Mouse (Mus musculus) hindbrain, embryonic 15.5 days (tissue): ENCODE results near the gene 1700025G04Rik. TPM values are rescaled to one million over a fixed set of nuclear protein-coding genes. Genes with fewer than 3 reads are reported as not detected.

Experiments used
- ATAC-seq: fragments of 200-750 bp; cut with Nextera tagmentation; 2 replicates; pipeline ENCODE4 v1.8.0; 2017; ENCODE audit warnings: low read depth, moderate number of reproducible peaks, moderate TSS enrichment; ENCODE audit not compliant: low FRiP score
- H3K27ac ChIP-seq: fragments of 300-500 bp; sonication (generic); replicated peaks from 2 replicates; pipeline ENCODE4 v1.5.1; 2015; ENCODE audit warnings: mild to moderate bottlenecking, inconsistent platforms
- H3K27me3 ChIP-seq: fragments of 300-500 bp; sonication (generic); 2 replicates; pipeline ENCODE4 v1.6.1; 2015; ENCODE audit warnings: control low read depth, inconsistent platforms
- H3K36me3 ChIP-seq: fragments of 300-500 bp; sonication (generic); 2 replicates; pipeline ENCODE4 v1.6.1; 2015; ENCODE audit warnings: control low read depth, inconsistent platforms
- H3K4me1 ChIP-seq: fragments of 300-500 bp; sonication (generic); replicated peaks from 2 replicates; pipeline ENCODE4 v1.6.1; 2015; ENCODE audit warnings: control low read depth, inconsistent platforms
- H3K4me2 ChIP-seq: fragments of 300-500 bp; sonication (generic); 2 replicates; pipeline ENCODE4 v1.6.1; 2015; ENCODE audit warnings: moderate library complexity, mild to moderate bottlenecking, inconsistent platforms
- H3K4me3 ChIP-seq: fragments of 300-500 bp; sonication (generic); 2 replicates; pipeline ENCODE4 v1.5.1; 2015; ENCODE audit warnings: mild to moderate bottlenecking, inconsistent platforms
- H3K9ac ChIP-seq: fragments of 300-500 bp; sonication (generic); 2 replicates; pipeline ENCODE4 v1.6.1; 2015; ENCODE audit warnings: inconsistent platforms
- H3K9me3 ChIP-seq: fragments of 300-500 bp; sonication (generic); 2 replicates; pipeline ENCODE4 v1.6.1; 2016; ENCODE audit warnings: control low read depth, inconsistent platforms
- whole genome bisulfite sequencing: fragments of 180-500 bp; shearing (Covaris S2); methylation state at CpG from one replicate; pipeline ENCODE4 v1.1.7; 2015; 5-methylcytosine and 5-hydroxymethylcytosine counted together
- polyA plus RNA-seq: library from polyadenylated mRNA; unstranded; fragments of >200 nt; fragmentation: Nextera tagmentation; extraction: Ambion mirVana; gene quantifications from 2 replicates; pipeline ENCODE4 v1.2.1, GENCODE M21; 2015

The 1700025G04Rik gene
- polyA plus RNA-seq, 1 experiment from 2014 or later = 33.9 TPM

DNA sequence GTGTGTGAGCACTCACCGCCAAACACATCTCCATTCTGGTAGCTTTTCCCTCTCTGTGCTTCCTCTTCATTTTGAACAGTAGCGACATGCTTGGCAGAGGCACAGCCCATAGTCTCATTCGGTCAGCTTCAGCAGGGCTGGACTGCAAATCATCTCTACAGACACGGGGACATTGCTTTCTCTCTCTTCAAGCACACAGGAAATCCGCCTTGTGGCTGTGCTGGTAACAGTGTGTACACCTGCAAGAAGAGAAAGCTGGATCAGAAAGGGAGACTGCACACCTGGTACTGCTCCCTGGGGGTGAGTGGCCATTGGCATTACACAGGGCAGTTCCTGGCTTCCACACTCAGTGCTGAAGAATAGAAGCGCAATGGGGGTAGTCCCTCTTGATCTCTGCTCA lies 83.4 kb downstream of the 1700025G04Rik start:
- Histone ChIP-seq H3K4me1 (peaks cover 35% of the 10 kb centered on the region), H3K9ac (no peak overlapping the region), H3K4me3 (no peak overlapping the region), H3K27ac (no peak overlapping the region), H3K4me2 (no peak overlapping the region), H3K27me3 (no peaks in the 10 kb centered on the region), H3K9me3 (no peaks in the 10 kb centered on the region), H3K36me3 (peaks cover 5% of the 10 kb centered on the region; the same call in 1 of the 2 replicates)
- ATAC-seq = no peak
- WGBS = 95% methylated on average over 6 of the region's 6 CpGs

DNA sequence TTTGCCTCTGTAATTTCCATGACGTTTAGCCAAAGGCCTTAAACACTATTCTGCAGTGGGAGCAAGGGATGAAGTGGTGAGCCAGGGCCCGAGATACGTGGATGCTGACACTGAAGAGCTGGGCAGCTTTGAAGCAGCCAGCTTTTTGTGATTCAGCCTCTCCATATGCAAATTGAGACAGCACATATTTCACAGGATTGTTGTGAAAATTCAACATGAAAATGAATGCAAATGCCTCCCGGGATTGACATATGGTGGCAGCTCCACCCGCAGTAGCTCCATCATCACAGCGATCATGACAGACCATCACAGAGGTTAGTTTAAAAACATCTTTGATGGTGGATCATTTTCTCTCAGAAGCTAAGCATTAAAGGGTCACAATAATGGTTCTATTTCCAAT lies 85.4 kb downstream of the 1700025G04Rik start:
- no peaks in the 10 kb centered on the region for H3K9me3 ChIP-seq
- H3K9ac ChIP-seq = no peak overlapping the region
- WGBS = 47% methylated on average over 6 of the region's 6 CpGs
- H3K27me3 ChIP-seq = no peaks in the 10 kb centered on the region
- H3K27ac ChIP-seq = peak overlapping the region; percentile 6; the same call in 1 of the 2 replicates
- no peak overlapping the region for H3K4me2 ChIP-seq
- ATAC-seq = no peak
- peaks cover 5% of the 10 kb centered on the region; the same call in 1 of the 2 replicates for H3K36me3 ChIP-seq
- no peak overlapping the region for H3K4me3 ChIP-seq
- H3K4me1 ChIP-seq = peaks cover 30% of the 10 kb centered on the region

DNA sequence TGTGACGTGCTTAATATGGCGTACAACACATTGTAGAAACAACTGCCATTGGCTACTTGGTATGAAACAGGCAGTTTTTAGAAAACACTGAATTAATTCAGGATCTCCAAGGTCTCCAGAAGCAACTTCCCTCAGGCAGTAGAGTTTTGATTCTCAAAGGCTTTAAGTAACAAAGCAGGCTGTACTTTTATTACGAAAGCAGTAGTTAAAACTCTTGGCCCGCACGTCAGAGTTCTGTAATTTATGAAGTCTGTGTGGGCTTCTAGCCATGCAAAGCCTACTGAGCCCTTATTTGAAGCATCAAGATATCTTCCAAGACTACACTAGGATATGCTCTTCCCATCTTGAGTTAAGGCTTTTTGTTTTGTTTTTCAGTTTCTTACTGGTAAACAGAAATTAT lies 89.5 kb downstream of the 1700025G04Rik start:
- 80% methylated on average over 5 of the region's 5 CpGs for WGBS
- H3K4me2 ChIP-seq = no peak overlapping the region
- no peak overlapping the region for H3K27ac ChIP-seq
- no peaks in the 10 kb centered on the region for H3K9me3 ChIP-seq
- ATAC-seq = no peak
- H3K27me3 ChIP-seq = no peaks in the 10 kb centered on the region
- peaks cover 33% of the 10 kb centered on the region for H3K4me1 ChIP-seq
- no peaks in the 10 kb centered on the region for H3K36me3 ChIP-seq
- no peak overlapping the region for H3K4me3 ChIP-seq
- H3K9ac ChIP-seq = no peak overlapping the region

DNA sequence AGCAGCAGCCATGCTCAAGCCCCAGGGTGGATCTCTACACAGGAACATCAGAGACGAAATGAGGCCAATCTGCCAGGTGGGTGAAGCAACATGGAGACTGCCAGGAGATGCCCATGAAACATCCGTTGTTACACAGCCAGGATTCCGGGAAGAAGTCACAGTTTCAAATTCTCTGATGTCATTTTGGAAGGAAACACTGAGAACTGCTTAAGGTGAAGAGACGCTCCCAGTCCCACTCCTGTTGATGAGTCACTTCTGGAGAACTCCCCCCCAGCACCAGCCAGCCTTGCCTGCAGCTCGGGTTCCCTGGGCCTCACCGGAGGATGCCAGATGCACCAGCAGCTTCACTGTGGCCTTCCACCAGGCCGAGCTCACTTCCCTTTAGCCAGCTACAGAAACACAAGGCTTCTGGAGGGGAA lies 90.5 kb downstream of the 1700025G04Rik start:
- peaks cover 34% of the 10 kb centered on the region for H3K4me1 ChIP-seq
- no peak overlapping the region for H3K9ac ChIP-seq
- H3K4me2 ChIP-seq = no peak overlapping the region
- H3K9me3 ChIP-seq = no peaks in the 10 kb centered on the region
- no peaks in the 10 kb centered on the region for H3K27me3 ChIP-seq
- no peaks in the 10 kb centered on the region for H3K36me3 ChIP-seq
- WGBS = 77% methylated on average over 7 of the region's 7 CpGs
- ATAC-seq = no peak
- no peak overlapping the region for H3K4me3 ChIP-seq
- no peak overlapping the region for H3K27ac ChIP-seq

DNA sequence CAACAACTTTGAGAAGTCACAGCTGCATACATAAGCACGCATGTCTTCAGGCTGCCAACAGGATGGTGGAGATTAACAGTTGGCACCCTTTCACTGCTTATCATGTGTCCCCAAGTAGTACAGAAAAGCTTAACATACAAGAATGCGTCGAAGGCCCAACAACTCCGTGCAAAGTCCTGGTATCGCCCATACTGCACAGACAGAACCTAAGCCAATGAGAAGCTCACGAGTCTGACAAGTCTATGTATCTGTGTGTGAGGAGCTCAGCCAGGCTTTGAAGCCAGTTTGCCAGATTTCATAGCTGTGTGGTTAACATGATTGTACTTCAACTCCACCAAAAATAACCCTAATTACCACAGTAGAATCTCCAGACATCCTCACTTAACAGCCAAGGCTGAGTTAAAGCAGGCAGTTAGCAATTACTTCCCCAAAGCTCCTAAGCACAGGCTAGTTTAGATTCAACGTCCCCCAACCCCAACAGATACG lies 91.2 kb downstream of the 1700025G04Rik start:
- Histone ChIP-seq H3K27me3 (no peaks in the 10 kb centered on the region), H3K9ac (no peak overlapping the region), H3K4me3 (no peak overlapping the region), H3K9me3 (no peaks in the 10 kb centered on the region), H3K4me1 (peaks cover 35% of the 10 kb centered on the region), H3K36me3 (no peaks in the 10 kb centered on the region), H3K4me2 (no peak overlapping the region), H3K27ac (no peak overlapping the region)
- 83% methylated on average over 8 of the region's 8 CpGs for WGBS
- ATAC-seq = no peak

DNA sequence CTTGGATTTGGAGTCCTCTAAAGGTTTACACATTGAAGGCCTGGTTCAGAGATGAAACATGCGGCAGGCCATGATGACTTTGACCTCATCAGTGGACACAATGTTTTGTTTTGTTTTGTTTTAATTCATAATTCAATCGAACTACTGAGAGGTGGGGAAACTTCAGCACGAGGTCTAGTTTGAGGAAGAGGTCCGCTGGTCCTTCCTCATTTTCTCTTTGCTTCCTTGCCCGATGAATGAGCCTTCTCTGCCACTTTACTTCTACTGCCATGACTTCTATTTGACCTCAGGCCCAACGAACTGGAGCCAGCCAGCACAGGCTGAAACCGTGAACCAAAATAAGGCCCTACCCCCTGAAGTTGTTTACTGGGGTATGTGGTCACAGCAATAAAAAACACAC lies 92.3 kb downstream of the 1700025G04Rik start:
- no peaks in the 10 kb centered on the region for H3K27me3 ChIP-seq

DNA sequence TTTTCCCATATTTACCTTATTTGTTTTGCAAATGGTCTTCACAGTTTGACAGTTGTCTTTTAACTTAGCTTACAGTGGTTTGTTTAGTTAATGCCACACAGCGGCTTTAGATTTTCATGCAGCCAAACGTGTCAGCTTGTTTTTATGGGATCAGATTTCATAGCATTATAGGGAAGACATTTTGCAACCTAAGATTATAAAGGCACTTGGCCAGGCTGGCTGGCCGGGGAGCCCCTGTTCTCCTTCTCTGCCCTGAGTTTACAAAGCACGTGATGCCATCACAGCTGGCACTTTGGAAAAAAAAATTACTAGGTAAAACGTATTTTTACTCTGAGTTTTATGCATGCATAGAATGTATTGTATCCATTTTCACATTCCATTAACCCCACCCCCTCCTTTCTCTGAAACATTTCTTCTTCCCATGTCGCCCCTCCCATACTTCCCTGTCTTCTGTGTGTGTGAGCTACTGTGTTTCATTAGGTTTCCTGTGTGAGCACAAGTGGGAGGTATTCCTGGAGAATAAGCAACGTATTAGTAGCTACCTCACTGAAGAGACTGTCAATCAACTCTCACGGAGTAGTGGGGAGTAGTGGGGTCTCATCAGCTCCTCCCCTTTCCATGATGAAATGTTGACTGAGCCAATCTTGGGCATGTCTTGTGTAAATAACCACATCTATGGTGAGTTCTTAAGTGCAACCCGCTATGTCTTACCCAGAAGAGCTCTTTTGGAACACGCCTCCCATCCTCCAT lies 93.8 kb downstream of the 1700025G04Rik start:
- Histone ChIP-seq H3K36me3 (no peaks in the 10 kb centered on the region), H3K27ac (no peak overlapping the region), H3K27me3 (no peaks in the 10 kb centered on the region), H3K9me3 (no peaks in the 10 kb centered on the region), H3K4me1 (peaks cover 30% of the 10 kb centered on the region), H3K9ac (no peak overlapping the region), H3K4me2 (no peak overlapping the region), H3K4me3 (no peak overlapping the region)
- no peak for ATAC-seq
- WGBS = 65% methylated on average over 10 of the region's 10 CpGs

More for the DNA sequence above, 92.3 kb downstream of the 1700025G04Rik start:
- Histone ChIP-seq H3K9me3 (no peaks in the 10 kb centered on the region), H3K27ac (no peak overlapping the region), H3K9ac (no peak overlapping the region), H3K4me1 (peaks cover 36% of the 10 kb centered on the region), H3K4me2 (no peak overlapping the region), H3K36me3 (no peaks in the 10 kb centered on the region), H3K4me3 (no peak overlapping the region)
- ATAC-seq = no peak
- 87% methylated on average over 7 of the region's 7 CpGs for WGBS

DNA sequence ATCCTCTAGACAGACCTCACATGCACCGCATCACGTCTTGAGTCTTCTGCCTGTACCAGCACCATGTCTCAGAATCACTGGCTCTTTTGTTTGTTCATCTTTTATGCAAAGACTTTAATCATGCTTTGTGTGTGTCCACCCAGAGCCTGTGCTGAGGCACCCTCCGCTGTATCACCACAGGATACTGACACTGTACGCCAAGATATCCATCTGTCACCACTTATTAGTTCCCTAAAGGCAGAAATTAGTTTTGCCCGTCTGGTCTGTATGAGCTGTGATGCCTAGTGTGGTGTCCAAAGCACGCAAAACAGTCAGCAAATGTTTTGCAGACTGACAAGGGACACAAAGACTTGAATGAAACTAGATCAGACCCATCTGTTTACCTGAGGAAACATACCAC lies 95.7 kb downstream of the 1700025G04Rik start:
- H3K27me3 ChIP-seq = no peaks in the 10 kb centered on the region
- ATAC-seq = peak; percentile 43
- no peaks in the 10 kb centered on the region for H3K36me3 ChIP-seq
- H3K4me1 ChIP-seq = peaks cover 25% of the 10 kb centered on the region
- no peaks in the 10 kb centered on the region for H3K9me3 ChIP-seq
- H3K4me2 ChIP-seq = no peak overlapping the region
- H3K9ac ChIP-seq = no peak overlapping the region
- peak overlapping the region; percentile 26 for H3K27ac ChIP-seq
- H3K4me3 ChIP-seq = no peak overlapping the region
- 21% methylated on average over 6 of the region's 6 CpGs for WGBS

DNA sequence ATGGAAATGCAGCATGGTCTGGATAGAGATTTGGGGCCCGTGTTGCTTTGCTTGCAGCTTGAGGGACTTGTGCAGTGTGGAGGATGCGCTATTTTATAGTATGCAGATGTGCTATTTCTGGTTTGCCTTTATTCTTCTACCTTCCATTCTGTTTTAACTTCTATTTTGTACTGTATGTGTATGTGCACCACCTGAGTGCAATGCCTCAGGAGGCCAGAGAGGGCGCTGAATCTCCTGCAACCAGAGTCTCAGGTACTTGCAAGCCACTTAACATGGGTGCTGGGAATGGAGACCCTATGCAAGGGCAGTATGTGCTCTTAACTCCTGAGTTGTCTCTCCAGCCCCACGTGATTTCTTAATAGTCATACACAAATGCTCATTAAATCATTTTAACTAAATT lies 98.4 kb downstream of the 1700025G04Rik start:
- no peaks in the 10 kb centered on the region for H3K27me3 ChIP-seq
- ATAC-seq = no peak
- H3K4me2 ChIP-seq = no peak overlapping the region
- H3K36me3 ChIP-seq = no peaks in the 10 kb centered on the region
- no peaks in the 10 kb centered on the region for H3K9me3 ChIP-seq
- H3K4me3 ChIP-seq = no peak overlapping the region
- peaks cover 38% of the 10 kb centered on the region for H3K4me1 ChIP-seq
- no peak overlapping the region for H3K27ac ChIP-seq
- H3K9ac ChIP-seq = no peak overlapping the region
- WGBS = 90% methylated on average over 4 of the region's 4 CpGs

DNA sequence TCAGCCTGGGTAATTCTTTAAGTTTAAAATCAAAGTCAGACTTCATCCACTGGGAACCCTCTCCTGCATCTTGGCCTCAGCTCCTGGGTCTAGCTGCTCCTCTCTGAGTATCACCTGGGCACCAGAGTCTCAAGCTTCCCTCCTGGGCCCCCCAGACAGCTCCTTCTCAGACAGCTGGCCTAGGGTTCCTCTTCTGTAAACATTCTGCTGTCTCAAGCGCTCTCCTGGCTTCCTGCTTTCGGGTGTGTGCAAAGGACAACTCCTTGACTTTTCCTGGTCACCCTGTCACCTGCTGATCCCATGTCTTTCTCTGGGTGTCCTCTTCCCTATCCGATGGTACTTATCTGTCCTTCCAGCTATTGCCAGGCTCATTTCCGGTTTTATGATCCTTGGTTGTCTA lies 99.3 kb downstream of the 1700025G04Rik start:
- Histone ChIP-seq H3K4me2 (no peak overlapping the region), H3K4me1 (peaks cover 40% of the 10 kb centered on the region), H3K27ac (no peak overlapping the region), H3K9ac (no peak overlapping the region), H3K4me3 (no peak overlapping the region), H3K36me3 (no peaks in the 10 kb centered on the region), H3K9me3 (no peaks in the 10 kb centered on the region), H3K27me3 (no peaks in the 10 kb centered on the region)
- ATAC-seq = no peak
- WGBS = 89% methylated on average over 4 of the region's 4 CpGs

DNA sequence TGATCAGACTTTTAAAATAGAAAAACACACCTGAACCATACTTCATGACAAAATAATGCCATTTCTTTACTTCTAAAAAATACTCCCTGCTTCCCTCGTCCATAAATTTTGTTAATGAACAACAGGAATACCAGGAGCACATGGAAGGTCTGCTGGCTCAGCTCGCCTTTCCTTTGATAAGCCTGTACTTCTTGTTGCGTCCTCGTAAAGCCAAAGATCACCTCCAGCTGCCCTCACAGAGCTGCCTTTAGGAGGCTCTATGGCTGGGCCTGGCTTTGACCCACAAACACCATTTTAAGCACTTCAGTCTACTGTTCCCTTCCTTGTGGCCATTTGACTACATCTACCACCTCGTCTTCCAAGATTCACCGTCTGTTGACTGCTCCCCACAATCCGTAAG lies 101.2 kb downstream of the 1700025G04Rik start:
- Histone ChIP-seq H3K4me2 (no peak overlapping the region), H3K27me3 (no peaks in the 10 kb centered on the region), H3K36me3 (no peaks in the 10 kb centered on the region), H3K4me3 (no peak overlapping the region), H3K9me3 (no peaks in the 10 kb centered on the region), H3K9ac (no peak overlapping the region), H3K27ac (no peak overlapping the region), H3K4me1 (peaks cover 45% of the 10 kb centered on the region)
- WGBS = 80% methylated on average over 7 of the region's 7 CpGs
- ATAC-seq = no peak

DNA sequence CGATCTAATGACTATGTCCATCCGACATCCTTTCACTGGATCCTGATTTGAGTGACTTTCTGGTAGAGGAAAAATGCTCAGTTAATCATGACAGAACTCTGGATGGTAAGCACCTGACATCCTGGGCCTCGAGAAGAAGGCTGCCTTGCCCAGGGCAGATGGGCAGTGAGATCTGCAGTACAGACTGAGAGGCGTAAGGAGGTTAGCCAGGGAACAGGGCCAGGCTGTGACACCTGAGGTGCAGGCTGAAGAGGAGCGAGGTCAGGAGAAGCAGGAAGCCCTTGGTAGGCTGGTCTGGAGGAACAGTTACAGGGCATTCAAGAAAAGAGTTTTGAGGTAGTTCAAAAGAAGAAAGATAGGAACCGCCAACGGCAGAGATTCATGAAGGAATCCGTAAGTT lies 101.9 kb downstream of the 1700025G04Rik start:
- no peaks in the 10 kb centered on the region for H3K27me3 ChIP-seq
- no peaks in the 10 kb centered on the region for H3K9me3 ChIP-seq
- no peak overlapping the region for H3K4me2 ChIP-seq
- ATAC-seq = no peak
- H3K4me1 ChIP-seq = peaks cover 49% of the 10 kb centered on the region
- H3K4me3 ChIP-seq = no peak overlapping the region
- 87% methylated on average over 8 of the region's 8 CpGs for WGBS
- H3K36me3 ChIP-seq = no peaks in the 10 kb centered on the region
- H3K9ac ChIP-seq = no peak overlapping the region
- 0 out of 2 replicates have a peak overlapping the region, but pooled peaks have one; percentile 5 for H3K27ac ChIP-seq
